Mouse (Mus musculus): ENCODE measurements around the gene Peli2.

Peli2 gene

DNA sequence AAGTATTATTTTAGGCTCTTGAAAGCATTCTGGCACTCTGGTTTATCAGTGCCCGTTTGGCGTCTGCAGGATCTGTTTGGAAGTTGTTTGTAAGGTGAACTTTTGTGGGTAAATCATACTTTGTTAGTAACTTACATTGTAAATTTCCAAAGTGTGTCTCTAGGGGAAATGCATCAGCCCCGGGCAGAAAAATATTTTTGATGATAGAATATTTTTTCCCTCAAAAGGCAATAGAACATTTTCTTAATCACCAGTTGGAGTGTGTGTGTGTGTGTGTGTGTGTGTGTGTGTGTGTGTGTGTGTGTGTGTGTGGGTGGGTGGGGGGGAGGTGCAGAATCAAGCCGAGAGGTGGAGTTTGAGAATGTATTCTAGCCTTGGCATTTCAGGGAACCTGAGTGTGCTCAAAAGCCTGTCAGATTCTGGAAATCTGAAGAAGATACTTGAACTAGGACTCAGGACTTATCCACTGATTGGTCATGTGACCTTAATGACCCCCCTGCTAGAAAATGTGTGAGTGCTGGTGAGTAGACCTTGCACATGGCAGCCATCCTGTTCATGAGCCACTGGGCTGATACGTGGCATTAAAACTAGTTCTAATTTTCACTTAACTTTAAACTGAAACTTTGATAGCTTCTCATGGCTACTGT lies 33.4 kb downstream of the Peli2 start:
- no peak for DNase-seq

- no peak for DNase-seq
Observed at GRCm38 (mm10) chr14:48154641-48155040, 34.0 kb downstream of the Peli2 start.

DNA sequence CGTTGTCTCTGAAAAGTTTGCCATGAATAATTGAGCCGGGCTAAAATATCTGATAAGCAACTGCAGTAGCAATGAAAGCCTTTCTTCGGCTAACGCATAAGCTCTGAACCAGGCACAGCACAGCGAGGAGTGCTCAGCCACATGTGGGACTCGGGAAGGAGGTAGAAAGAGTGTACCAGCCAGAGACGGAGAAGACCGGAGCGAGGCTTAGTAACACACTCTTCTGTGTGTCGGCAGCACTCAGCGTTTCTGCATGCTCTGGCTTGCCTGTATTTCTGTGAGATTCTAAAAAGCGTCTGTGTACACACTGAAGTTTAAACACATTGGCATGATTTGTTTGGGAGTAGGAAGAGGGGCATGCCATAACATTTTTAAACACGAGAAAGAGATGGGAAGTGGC lies 34.5 kb downstream of the Peli2 start:
- no peak for DNase-seq

DNA sequence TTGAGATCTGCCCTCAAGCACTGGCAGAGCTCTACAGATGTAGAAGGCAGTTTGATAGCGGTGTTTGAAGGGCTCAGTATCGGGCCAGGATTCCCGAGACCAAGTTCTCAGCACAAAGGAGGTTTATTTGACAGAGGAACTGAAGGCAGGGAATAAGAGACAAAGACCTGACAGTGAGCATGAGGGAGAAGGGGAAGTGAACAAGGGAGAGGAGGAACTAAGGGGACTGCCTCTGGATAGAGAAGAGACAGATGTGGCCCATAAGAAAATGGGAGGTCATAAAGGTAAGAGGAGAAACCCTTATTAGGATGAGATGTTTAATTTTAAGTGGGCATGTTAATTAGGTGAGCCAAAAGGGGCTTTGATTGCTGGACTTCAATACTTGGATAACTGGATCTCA lies 36.5 kb downstream of the Peli2 start:
- DNase-seq = no peak

- DNase-seq = no peak
Observed at GRCm38 (mm10) chr14:48157835-48158234, 37.2 kb downstream of the Peli2 start.

- no peak for DNase-seq
Observed at GRCm38 (mm10) chr14:48159401-48159800, 38.8 kb downstream of the Peli2 start.

GRCm38 (mm10) chr14:48162446-48162845 lies 41.8 kb downstream of the Peli2 start:
- DNase-seq = peak; percentile 50

- DNase-seq = no peak
Observed at GRCm38 (mm10) chr14:48164917-48165316, 44.3 kb downstream of the Peli2 start.

GRCm38 (mm10) chr14:48166396-48166795 lies 45.8 kb downstream of the Peli2 start:
- DNase-seq = no peak

DNA sequence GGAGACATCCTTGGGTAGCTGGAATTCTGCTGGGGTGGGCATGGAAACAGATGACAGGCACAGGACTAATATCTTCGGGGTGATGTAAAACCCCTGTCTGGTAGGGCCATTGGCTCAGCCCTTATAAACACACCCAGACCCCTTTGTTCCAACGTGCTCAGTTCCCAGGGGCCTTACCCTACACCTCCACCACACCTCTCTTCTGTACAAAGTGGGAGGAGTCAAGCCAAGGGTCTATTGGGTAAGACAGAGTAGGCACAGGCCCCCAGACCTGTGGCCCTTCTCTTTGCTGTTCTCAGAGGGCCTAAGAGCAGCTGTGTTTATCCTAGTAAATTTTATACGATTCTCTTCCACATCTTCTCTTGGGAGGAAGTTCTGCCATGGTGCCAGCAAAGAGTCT lies 46.4 kb downstream of the Peli2 start:
- no peak for DNase-seq

DNA sequence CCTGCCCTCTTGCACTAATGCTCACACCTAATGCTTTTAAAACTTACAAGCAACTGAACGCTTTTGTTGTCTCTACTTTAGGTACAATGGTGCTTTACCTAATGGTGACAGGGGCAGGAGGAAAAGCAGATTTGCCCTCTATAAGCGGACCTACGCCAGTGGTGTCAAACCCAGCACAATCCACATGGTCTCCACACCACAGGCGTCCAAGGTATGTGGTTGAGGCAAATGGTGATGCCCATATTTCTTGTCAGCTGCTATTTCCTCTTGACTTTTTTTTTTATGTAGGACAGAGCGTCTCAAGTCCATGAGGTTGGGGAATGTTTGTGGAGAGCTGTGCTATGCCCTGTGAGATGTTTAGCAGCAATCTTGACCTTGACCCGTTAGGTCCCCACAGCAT lies 47.5 kb downstream of the Peli2 start:
- no peak for DNase-seq

GRCm38 (mm10) chr14:48169970-48170369 lies 49.3 kb downstream of the Peli2 start:
- DNase-seq = peak; percentile 34

GRCm38 (mm10) chr14:48171268-48171667 lies 50.6 kb downstream of the Peli2 start:
- no peak for DNase-seq

GRCm38 (mm10) chr14:48172026-48172425 lies 51.4 kb downstream of the Peli2 start:
- DNase-seq = no peak

GRCm38 (mm10) chr14:48172876-48173275 lies 52.3 kb downstream of the Peli2 start:
- no peak for DNase-seq

DNA sequence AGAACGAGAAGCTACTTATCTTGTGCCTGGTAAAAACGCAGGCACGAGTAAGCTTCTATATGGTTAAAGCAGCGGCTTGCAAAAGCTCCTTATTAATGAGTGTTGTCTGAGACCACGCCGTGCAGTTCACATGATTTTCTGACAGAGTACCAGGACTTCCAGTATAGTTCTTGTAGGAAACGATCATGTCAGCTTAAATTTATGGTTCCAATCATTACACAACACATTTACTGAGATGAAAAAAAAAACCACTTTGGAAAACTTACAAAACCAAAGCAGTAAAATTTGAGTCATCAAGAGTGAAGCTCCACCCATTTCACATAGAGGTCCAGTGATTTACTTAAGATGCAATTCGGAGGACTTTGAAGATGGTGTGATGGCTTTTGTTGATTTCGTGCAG lies 53.2 kb downstream of the Peli2 start:
- no peak for DNase-seq

DNA sequence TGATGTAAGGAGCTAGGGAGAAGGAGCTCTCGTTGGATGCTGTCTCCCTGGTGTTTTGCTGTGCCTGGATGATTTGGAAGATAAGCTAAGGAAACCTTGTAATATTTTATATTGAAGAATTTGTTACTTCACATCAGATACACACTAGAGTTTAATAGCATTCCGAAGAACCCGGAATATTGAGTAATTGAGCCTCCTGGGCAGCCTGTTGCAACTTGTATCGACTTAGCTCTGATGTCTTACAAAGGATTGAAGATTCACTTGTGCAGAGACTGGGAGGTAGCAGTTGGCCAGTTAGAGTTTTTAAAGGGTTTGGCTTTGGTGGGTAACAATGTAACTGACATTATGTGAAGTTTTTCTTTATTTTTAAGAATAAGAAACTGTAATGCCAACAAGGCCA lies 53.7 kb downstream of the Peli2 start:
- DNase-seq = no peak

DNA sequence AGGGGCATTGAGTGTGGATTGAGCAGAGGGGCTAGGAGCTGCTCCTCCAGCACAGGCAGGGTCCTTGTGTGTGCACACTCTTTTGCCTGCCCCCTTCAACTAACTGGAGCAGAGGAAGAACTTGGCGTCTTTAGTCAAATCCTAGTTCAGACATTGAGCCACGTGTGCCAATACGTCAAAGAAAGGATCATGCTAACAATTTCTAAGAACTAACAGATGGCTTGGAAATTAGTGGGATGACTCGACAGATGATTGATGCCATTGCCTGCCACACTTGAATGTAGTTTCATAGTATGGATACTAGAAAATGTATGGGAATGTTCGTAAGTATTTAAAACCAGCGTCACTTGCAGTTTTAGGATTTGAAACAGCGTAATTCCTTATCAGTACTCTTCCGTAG lies 54.5 kb downstream of the Peli2 start:
- no peak for DNase-seq

GRCm38 (mm10) chr14:48178304-48178995 lies 57.8 kb downstream of the Peli2 start:
- DNase-seq = no peak

DNA sequence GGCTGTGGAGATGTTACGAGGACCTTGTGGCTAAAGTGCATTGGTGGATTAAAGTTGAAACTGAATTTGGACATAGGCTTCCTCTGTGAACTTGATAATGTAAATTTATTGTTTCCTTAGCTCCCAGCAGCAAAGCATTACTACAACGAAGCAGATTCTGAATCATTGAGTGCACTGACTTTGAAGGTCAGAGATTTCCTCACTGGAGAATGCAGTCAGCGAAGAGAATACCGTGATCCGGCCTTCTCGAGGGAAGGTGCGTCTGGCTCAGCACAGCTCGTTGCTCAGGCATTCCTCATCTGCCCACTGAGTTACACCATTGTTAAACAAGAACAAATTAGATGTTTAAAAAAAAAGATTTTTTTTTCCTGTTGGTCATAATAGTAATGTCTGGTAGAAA lies 58.4 kb downstream of the Peli2 start:
- no peak for DNase-seq

DNA sequence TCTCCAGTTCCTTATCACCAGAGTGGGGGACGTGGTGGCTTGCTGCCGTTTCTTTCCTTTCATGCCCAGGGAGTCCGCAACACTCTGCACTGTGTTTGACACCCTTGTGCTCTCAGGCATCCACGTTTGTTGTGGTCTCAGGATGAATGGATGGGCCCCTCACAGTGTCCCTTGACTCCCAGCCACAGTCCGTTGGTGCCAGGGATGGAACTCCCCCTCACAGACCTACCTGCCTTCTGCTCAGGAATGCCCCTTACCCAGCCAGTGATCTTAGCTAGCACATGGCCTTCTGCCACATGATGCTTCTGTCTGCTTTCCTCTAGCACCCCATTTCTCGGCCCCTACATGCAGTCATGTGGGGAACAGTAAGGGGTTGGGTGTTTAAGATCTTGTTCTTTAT lies 65.7 kb downstream of the Peli2 start:
- DNase-seq = no peak

DNA sequence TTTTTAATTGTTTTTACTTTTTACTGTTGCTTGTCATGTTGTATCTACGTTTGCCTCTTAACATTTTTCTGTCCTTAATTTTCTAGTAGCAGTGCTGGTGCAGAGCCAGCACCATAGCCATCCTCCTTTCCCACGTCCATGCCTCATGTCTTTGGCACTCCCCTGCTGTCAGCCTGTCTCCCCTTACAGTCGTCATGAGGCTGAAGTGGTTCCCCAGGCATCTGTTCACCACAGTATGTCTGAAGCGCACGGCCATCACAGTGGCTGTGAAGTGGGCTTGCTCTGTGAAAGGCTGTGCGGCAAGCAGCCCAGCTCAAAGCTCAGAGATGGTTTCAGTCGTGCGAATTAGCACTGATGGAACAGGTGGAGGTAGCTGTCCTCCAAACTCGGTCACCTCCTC lies 66.5 kb downstream of the Peli2 start:
- no peak for DNase-seq

DNA sequence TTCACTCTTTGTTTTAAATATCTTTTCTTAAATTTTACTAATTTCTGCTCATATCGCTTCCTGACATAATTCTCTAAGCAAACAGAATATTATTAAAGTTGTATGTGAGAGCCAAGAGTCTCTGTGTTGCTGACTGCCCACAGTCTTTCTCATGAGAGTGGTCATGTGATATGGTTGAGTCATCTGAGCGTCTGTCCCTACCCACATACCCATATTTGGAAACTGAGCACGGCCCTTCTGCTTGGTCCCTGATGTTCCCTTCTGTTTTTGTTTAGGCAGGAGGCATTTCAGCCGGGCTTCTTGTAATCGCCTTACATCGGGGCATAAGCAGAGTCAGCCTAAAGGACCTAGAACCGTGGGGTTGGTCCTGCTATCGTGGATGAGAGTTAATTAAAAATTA lies 68.7 kb downstream of the Peli2 start:
- DNase-seq = no peak

- DNase-seq = no peak
Observed at GRCm38 (mm10) chr14:48190946-48191345, 70.3 kb downstream of the Peli2 start.

GRCm38 (mm10) chr14:48191925-48192324 lies 71.3 kb downstream of the Peli2 start:
- no peak for DNase-seq
